Mouse (Mus musculus) spleen, adult 2 months (tissue): ENCODE results near the gene Alkbh2.

Experiments used
- CTCF ChIP-seq: fragments of 200-500 bp; IDR thresholded peaks from 2 replicates; pipeline ENCODE4 v1.5.1; 2011; ENCODE audit warnings: mild to moderate bottlenecking, inconsistent platforms; ENCODE audit not compliant: insufficient read depth, insufficient read length, insufficient replicate concordance; ENCODE audit errors: extremely low read depth
- POLR2A ChIP-seq: fragments of 200-500 bp; IDR thresholded peaks from 2 replicates; pipeline ENCODE4 v1.6.1; 2011; ENCODE audit warnings: low read depth, low read length, inconsistent platforms

GRCm38 (mm10) chr5:114100390-114101099 is 27.5 kb downstream of the Alkbh2 start:
- no peak for TF ChIP-seq CTCF
- no peak for TF ChIP-seq POLR2A
